Mouse (Mus musculus): ENCODE results near the gene Spert.

GRCm38 (mm10) chr14:75579010-75579409 lies 13.9 kb downstream of the Spert start:
- TF ChIP-seq POLR2A (IDR thresholded peaks at IDR 0.05; ENCODE audit: borderline replicate concordance, control insufficient read depth, low read depth, low read length) (no peak), CTCF (IDR thresholded peaks at IDR 0.05; ENCODE audit: control insufficient read depth, insufficient read depth, low read length) (no peak)

All from bone marrow, adult 2 months (tissue).